Mouse (Mus musculus) megakaryocyte-erythroid progenitor cell, adult 5-6 weeks (primary cell): ENCODE measurements at regions not wholly inside any gene's neighbourhood (a gene's known extent, or its start where the extent isn't known, plus 50 kb on each side); places are given as distances from the start of the nearest gene placed in this dataset.

Experiments used
- ATAC-seq: replicated peaks from 2 replicates; pipeline ENCODE4 v1.8.0; 2016; ENCODE audit warnings: mild to moderate bottlenecking, inconsistent platforms; ENCODE audit not compliant: severe bottlenecking, poor library complexity, low FRiP score, low TSS enrichment

DNA sequence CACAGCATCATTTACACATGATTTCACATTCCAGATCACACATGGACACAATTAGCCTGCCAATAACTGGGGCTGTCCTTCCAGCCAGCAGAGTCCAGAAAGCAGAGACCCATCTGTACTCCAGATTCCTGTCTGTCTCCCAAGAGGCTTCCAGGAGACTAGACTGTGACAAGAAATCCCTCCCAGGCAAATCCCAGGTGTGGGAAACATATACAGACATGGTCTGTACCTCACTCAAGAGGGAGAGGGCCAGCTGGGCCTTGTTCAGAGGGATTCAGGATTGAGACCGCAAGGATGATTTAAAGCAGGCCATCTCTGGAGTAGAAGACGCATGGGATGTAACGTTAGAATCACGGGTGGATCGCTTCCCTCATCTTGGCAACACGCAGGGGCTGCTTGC lies 182.7 kb upstream of the Prr30 start:
- no peak for ATAC-seq

DNA sequence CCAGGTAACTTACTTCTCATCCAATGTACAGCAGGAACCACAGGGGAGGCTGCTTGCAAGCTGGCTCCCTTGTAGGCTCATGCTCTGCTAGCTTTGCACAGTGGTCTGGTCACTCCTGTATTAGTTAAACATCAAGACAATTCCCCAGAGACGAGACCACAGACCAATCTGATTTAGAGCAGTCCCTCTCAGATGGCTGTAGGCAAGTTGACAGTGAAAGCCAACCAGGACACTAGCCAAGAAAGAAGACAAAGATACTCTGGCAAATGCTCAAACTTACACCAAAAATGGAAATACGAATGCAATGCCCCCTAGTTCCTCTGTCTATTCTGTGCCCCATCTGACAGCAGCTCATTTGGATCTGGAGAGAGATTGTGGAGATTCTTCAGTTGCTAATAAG lies 181.8 kb upstream of the Prr30 start:
- ATAC-seq: no peak

DNA sequence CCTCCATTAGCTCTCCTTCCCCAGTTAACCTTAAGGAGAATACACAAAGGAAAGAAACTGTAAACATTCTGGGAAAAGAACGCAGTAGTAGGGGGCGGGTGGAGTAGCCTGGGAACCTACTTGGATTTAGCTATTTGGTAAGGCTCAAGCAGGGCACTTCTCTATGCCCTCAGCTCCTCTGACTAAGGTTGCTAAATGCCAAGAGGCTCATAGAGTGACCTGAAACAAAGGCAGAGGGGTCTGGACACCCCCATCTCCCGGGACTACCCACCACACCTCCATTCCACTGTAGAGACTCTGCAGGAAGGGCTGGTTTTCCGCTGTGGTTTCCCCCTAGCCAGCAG lies 179.5 kb upstream of the Prr30 start:
- ATAC-seq: peak; percentile 40; the same call in 1 of the 2 replicates

DNA sequence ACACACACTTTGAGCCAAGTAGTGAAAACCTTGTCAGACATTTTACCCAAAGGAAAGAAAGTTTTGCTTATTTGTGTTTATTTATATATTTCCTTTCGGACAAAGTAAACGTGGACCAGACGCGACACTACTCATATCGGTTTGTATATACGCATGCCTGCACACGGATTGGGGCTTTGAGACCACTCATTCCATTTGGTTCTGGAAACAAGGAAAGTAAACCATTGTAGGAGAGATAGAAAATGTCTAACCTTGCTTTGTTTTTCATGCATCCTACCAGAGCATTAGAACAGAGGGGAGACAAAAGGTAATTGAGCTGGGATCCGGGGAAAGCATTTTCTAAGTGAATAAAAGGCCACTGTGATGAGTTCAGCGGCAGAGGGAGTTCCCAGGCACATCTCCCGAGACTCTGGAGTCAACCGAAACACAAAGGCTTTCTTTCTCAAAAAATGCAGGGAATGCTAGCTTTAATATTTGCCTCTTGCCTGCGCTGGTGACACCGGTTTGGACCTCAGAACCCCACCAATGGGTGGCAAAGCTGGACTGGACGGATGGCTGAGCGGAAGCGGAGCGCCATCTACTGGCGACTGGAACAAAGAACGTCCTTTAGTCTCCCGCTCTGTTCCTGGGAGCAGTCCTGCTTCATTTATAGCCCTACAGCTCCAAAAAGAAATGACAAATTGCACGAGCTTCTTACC lies 179.0 kb upstream of the Prr30 start:
- ATAC-seq: peak; percentile 93

DNA sequence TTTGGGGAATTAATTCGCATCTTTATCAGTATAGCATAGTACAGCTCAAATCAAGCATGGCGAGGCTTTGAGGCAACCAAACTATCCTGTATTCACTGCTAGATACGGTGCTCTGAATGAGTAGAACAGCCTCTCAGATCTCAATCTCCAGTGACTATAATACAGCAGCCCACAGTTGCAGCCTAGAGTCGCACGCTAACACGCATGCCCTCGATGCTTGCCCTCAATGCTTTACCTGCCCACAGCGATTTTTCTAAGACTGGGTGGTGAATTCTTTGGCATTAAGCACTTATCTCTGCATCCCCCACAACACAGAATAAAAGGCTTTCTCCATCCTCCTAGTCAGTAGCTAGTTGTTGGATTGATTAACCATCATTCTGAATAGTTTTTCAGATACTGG lies 178.4 kb upstream of the Prr30 start:
- no peak for ATAC-seq

DNA sequence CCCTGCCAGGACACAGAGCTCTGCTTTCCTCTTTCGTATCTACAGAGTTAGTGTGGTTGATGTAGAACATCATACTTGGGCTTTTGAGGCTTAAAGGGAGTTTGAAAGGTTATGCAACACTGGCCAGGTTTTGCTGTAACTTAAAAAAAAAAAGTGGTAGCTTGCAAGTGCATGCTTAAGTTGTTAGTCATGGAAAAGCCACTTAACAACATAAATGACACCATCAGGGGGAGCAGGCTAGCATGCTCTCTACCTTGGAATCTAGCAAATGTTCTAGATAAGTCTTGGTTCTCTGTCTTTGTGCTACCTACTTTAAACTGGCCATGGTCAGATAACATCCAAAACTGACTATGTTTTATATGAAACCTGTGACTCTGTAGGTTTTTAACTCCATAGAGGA lies 176.6 kb upstream of the Prr30 start:
- ATAC-seq: no peak

DNA sequence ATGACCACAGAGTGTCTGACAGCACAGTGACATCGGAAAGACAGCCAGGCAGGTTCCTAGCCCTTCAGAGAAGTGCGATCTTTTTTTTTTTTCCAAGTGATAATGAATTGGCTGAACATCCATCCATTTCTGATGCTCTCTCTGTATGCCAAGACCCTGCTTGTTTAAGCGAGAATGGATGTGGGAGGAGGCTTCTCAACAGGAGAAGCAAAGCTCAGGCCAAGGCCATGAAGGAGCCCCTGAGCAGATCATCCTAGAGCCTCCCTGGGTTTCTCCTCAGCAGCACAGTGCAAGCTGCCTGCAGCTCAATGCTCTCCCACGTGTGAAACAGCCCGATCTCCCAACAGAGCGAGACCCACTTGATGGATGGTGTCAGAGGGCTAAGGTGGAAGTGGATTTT lies 175.7 kb upstream of the Prr30 start:
- ATAC-seq: no peak

DNA sequence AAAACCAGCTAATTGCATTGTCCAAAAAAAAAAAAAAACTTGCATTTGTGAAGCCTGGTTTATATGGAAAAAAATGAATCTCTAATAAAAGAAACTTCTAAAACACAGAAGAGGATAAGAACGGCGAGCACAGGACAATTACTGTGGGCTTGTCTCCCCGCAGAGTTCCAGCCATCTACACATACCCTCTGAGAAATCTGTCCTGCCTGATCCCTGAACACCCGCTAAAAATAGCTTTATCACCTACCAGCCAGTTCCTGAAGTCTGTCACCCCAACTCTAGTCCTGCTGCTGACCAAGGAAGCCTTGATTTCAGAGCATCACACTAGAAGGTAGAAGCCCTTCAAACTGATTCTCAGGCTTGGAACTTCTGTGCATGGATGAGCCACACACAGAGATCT lies 173.7 kb upstream of the Prr30 start:
- no peak for ATAC-seq

DNA sequence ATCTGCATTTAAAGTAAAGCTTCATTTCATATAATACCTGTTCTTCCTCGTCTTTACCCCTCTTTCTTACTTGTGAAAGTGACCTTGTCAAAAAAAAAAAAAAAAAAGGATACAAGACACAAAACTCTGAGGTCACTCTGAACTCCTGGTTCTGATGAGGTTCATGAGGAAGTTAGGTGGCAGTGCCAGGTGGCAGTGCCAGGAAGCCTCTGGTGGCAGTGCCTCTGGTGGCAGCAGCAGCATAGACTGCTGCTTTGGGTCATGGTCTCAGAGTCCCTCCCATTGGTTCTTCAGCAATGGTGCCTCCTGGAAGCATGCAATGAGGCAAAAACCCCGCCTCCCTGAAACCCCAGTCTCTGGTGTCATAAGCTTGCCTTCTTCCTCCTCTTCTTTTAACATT lies 159.7 kb upstream of the Prr30 start:
- ATAC-seq: no peak

DNA sequence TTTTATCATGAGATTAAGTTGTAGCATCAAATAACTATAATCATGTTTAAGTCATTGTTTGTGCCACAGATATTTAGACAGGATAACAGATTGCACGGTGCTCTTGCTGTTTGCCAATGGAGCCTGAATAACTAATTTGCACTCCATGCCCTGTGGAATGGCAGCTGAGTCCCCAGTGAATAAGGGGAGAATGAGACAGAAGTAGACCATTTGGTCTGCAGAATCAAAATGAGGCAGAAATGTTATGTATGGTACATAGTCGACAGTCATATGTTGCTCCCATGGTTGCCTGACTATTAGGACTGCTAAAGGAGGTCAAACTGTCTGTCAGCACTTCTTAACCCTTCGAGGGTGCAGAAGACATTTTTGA lies 152.9 kb upstream of the Prr30 start:
- no peak for ATAC-seq

DNA sequence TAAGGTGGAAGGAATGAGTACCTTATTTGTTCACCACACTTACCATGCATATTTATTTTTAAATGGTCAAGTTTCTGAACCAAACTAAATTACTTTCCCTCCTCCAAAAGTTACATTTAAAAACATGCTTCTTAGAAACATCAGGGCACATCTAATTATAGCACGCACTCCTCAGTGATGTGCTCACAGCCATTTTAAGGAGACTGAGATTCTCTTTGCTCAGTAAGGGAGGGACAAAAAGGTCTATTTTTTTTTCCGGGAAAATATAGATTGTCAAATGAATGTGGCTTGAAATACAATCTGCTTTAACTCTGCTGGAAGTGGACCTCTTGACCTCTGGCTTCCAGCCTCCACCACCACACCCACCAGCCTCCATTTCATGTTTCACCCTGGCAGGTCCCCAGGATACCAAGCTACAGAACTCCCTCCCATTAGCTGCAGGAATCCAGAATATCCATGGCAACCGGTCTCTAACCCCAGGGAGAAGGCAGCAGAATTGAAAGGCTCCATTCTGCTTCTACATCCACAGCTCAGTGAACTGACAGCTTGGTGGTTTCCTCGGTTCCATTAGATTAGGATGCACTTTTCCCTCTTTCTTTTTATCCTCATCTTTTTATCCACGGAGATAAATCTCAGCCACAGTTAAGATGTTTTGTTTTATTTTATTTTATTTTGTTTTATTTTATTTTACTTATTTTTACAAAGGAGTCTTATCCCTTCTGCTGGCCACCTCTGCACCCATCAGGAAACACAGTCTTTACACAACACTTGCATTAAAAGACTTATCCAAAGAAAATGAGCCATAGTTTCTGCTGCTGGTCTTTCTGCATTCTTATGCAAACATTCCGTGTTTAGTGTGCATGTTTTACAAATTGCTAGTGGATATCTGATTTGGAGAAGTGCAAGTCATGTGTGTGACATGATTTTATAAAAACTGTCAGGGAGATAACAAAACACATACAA lies 152.2 kb upstream of the Prr30 start:
- ATAC-seq: no peak

DNA sequence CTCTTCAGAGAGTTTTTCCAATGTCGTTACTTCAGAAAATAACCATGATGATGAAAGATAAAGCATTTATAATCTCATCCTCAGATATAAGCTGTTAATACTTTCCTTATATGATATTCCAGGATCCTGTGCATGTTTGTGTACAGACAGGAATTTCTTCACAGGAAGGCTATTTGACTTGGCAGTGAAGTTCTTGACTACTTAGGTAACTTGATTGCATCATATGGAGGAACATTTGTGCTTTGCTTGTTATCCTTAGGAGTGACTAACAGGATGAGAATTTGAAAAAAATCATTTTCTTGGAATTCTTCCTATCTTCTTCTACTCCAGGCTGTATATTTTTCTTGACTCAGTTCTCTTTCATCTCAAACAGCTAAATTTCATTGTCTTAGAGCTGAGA lies 140.2 kb upstream of the Prr30 start:
- no peak for ATAC-seq

DNA sequence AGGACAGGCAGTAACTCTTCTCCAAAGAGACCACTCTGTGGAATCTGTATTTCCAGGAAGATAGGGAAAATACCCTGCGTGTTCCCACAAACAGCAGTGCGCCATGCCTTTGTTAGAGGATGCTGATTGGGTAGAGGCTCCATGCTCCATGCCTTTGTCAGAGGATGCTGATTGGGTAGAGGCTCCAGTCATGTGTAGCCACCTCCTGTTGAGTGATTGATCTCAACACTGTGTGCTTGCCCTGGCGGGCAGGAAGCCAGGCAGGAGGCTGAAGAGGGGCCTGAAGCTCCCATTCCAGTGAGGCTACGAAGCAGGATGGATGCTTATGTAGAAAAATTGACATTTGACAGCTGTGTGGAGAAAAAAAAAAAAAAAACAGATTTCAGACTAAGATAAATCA lies 131.9 kb upstream of the Prr30 start:
- ATAC-seq: no peak

DNA sequence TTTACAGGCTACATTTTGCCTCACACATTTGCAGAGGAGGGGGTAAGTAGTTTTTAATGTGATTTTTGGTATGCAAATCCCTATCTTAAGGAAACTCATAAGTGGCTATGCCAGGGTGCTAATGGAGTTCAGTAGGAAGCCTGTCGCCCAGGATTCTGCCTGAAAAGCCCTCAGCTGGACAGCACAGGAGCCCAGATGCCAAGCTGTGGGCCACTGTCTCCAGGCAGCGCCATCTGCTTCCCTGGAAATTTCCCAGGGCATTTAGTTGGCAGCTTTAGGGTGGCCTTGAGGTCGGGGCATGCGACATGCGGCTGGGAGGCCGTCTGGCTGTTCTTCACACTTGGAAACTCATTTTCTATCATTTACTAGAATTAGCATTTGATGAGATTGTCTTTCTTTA lies 127.3 kb upstream of the Prr30 start:
- no peak for ATAC-seq

DNA sequence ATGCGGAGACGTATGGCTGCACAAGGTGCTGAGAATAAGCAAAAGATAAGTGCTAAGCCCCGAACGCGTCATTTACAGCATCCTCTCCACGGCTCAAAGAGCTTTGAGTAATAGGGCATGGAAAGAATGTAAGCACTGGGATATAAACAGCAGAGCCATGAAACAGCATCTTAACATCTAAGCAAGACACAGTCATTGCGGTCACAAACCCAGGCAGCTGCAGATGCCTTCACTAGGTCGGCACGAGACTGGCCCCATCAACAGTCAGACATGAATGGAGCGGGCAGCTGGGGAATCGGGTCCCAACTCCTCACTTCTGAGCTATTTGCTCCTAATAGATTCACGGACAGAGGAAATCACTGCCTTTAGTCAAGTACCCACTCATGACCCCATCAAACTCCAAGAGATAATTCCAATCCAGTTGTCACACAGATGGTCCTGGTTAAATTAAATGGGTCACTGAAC lies 126.4 kb upstream of the Prr30 start:
- ATAC-seq: no peak

DNA sequence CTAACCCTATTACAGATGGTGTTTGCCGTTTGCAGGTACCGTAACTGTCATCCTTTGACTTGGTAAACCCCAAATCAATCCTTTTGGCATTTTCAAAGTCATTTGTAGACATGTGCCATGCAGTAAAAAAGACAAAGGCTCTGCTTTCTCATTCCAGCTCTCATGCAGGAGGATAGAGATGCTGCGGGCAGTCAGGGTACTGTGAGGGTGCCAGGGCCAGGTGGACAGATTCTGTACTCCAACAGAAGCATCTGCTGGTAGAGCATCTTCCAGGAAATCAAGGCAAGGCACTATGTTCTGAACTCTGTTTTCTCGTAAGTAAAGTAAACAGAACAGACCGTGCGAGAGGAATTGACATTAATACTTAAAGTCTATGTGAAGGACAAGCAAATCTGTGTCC lies 123.2 kb upstream of the Prr30 start:
- no peak for ATAC-seq

DNA sequence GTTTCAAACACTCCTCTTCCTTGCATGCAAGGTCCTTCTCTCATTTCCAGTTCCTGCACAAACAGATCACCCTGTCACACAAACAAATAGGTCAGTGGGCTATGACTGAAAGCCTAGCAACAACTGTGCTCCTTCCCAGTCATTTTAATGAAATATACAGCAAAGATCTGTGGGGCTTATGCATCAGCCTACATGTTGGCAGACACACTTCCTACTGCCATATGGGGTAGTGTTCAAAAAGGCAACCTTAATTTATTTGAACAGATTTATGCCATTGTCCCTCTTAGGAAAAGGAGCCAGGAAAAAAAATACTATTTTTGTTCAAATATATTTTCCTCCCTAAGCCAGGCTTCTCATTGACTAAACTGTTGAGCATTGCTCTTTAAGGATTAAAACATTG lies 107.8 kb upstream of the Prr30 start:
- no peak for ATAC-seq

DNA sequence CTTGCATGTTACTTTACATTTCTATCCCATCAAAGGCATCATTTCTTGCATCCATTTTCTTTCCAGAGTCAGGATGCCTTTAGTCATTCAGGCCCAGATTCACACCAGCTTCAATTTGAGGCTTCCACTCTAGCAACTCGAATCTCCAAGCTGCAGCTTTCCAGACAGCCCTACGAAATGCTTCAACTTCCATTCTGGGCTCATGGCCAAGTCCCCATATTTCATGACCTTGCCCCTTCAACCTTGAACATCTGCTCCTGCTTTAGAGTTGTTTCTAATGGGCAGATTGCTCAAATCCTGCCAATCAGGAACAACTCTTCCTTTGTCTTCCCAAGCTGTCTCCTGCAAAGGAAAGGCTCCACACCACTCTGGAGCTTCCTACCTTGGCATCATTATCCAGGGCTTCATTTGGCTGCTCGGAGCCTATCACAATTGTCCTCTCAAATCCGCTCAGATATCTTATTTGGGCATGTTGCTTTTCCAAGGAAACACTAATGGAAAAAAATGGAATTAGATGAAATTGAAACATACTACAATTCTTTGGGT lies 104.4 kb upstream of the Prr30 start:
- ATAC-seq: no peak

DNA sequence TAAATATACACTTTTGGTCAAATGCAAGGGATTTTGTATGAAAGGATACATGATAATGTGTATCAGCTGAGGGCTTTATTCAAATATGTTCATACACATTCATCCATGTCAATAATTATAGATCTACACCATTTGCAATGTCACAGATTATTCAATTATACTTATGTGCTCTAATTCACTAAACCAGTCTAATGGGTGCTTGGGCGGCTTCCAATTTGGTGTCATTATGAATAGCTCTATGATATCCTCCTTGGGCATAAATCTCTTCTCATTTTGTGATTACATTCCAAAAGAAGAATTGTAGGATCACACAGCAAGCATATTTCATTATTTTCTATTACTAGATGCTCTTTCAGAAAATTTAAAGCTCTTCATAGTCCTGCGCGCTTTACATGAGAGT lies 97.7 kb upstream of the Prr30 start:
- no peak for ATAC-seq

DNA sequence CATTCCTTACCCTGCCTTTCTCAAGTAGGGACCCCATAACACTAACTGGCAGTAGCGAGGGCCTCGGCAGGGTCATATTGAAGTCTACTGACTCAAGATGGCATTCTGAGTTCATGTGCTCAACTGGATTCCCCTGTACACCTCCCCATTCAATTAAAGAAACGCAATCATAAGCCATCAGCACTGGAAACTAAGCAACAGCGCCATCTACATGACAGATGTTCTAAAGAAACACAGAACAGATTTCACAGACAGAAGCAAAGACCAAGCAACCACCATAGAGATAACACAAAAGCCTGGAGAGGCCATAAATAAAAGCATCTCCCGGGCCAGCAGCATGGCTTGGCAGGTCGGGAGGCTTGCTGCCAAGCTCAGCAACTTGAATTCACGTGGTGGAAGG lies 94.6 kb upstream of the Prr30 start:
- peak; percentile 59; the same call in 1 of the 2 replicates for ATAC-seq

DNA sequence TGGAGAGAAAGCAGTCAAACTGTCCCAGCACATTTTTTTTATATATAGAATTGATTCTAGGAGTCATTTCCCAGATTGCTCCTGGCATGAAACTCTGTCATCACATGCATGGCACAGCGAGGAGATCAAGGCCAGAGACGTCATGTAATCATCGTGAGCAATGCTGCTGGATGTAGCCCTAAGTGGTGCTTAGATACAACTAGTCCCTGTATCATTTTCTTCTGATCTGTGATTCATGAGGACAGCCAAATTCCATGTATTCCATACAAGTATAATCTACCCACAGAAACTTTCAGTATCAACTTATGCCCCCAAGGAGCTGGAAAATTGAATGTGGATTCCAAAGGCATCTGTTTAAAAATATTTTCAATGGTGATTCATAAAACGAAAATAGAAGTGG lies 87.6 kb upstream of the Prr30 start:
- ATAC-seq: no peak
